8 mouse cellular contexts compared by ENCODE assay signal in genomic region chr6:17064936-17065790, GRCm38 (mm10). TPM values are rescaled to one million over a fixed set of nuclear protein-coding genes. Genes with fewer than 3 reads are reported as not detected.
DNase-seq lines count a peak whose midpoint lies in the region; ATAC-seq and TF ChIP-seq lines count a peak whose summit lies in the region.

TSS of gene Tes (plus strand) at chr6:17065149.

- H3K9me3 ChIP-seq in hindbrain, embryonic 14.5 days (ENCODE audit: control insufficient read depth, low read length) = no peaks in the 10 kb centered on the region

- peak; percentile 97 for ATAC-seq in Patski
- peak; percentile 97 for ATAC-seq in hindbrain, embryonic 14.5 days (ENCODE audit: low FRiP score)

- no peaks in the 10 kb centered on the region for H3K27me3 ChIP-seq in Patski
- no peaks in the 10 kb centered on the region for H3K27me3 ChIP-seq in hindbrain, embryonic 14.5 days (ENCODE audit: control insufficient read depth, insufficient read depth, low read length)

- WGBS in hindbrain, embryonic 14.5 days = under 1% methylated on average over 63 of the region's 63 CpGs

- H3K4me1 ChIP-seq in hindbrain, embryonic 14.5 days (replicated peaks; ENCODE audit: control insufficient read depth, insufficient read depth, low read length) = peaks cover 8% of the 10 kb centered on the region

- peak within 1 kb of the TSS; percentile 82 for H3K4me2 ChIP-seq in hindbrain, embryonic 14.5 days (replicated peaks)

- DNase-seq in Patski (ENCODE audit: low read depth, low spot score) = no peak
- DNase-seq in cerebellum, postnatal 10 days = peak; percentile 80 to 88
- peak; percentile 47 to 63 for DNase-seq in frontal cortex, postnatal 36 days (ENCODE audit: low spot score in 2 of 2)
- peak; percentile 79 for DNase-seq in hindbrain, embryonic 14.5 days (ENCODE audit: low spot score)
- DNase-seq in layer of hippocampus, postnatal 36 days = peak; percentile 27 to 47
- peak; percentile 90 for DNase-seq in lung, postnatal 25 days (ENCODE audit: low spot score)
- peak; percentile 85 for DNase-seq in ovary, postnatal 36 days (ENCODE audit: low spot score)
- peak; percentile 90 for DNase-seq in thymus, postnatal 25 days

- in situ Hi-C loops in Patski (cut with MboI; ENCODE audit: low pct_unique_long_range_greater_than_20kb) = loop anchor here (25.0 kb wide), 1 partner anchor 1328 kb away; no protein-coding TSS in a partner anchor

- H3K4me3 ChIP-seq in hindbrain, embryonic 14.5 days (replicated peaks; ENCODE audit: low read length) = peak within 1 kb of the TSS; percentile 92

- H3K36me3 ChIP-seq in hindbrain, embryonic 14.5 days (replicated peaks; ENCODE audit: control insufficient read depth, insufficient read depth) = no peaks in the 10 kb centered on the region

- POLR2A ChIA-PET in Patski (lab: Charles Lee) = interaction anchor here (0.6 to 1.2 kb wide), 3 partner anchors 10 to 76 kb away, joined by 3 to 4 read pairs (median 3); no protein-coding TSS in a partner anchor

- CTCF ChIA-PET in Patski (lab: Charles Lee) = interaction anchor here (1.0 to 4.3 kb wide), 4 partner anchors 9 to 22 kb away, joined by 3 to 12 read pairs (median 4); no protein-coding TSS in a partner anchor

- peak within 1 kb of the TSS; percentile 64; the same call in 1 of the 2 replicates for H3K27ac ChIP-seq in hindbrain, embryonic 14.5 days

- TF ChIP-seq CTCF in Patski (IDR thresholded peaks at IDR 0.05) = no peak

- peak within 1 kb of the TSS; percentile 96 for H3K9ac ChIP-seq in hindbrain, embryonic 14.5 days

RNA-seq across cellular contexts. Expression of gene Tes, which starts in this region (rescaled TPM):
- 104 TPM for polyA plus RNA-seq in Patski (2021)
- 69.5 and 72.9 TPM in 2 replicates for polyA plus RNA-seq in hindbrain, embryonic 14.5 days (2014; fragmentation: Nextera tagmentation; extraction: Ambion mirVana)
- 1 to 10 TPM; 2.2 to 2.7 TPM for total RNA-seq in layer of hippocampus, postnatal 36 days (2021)
